Mouse (Mus musculus) cerebellum, adult 2 months (tissue): ENCODE data around the gene Ext2.

Source experiments
- CTCF ChIP-seq: fragments of 200-500 bp; IDR thresholded peaks from 2 replicates; pipeline ENCODE4 v1.5.1; 2011; ENCODE audit warnings: low read depth, mild to moderate bottlenecking, control low read depth, low read length, moderate library complexity, borderline replicate concordance; ENCODE audit not compliant: insufficient read depth
- POLR2A ChIP-seq: fragments of 200-500 bp; IDR thresholded peaks from 2 replicates; pipeline ENCODE4 v1.6.1; 2011; ENCODE audit warnings: low read length, control low read depth, borderline replicate concordance; ENCODE audit not compliant: insufficient read depth

- TF ChIP-seq CTCF (no peak), POLR2A (no peak)
Observed at GRCm38 (mm10) chr2:93769875-93770274, 52.5 kb downstream of the Ext2 start.
